Mouse (Mus musculus) liver, embryonic 14.5 days (tissue): ENCODE results near the gene Grin2c.

Experiments
- CTCF ChIP-seq: IDR thresholded peaks from 2 replicates; pipeline ENCODE4 v1.5.1; 2016; ENCODE audit warnings: antibody characterized with exemption, low read depth, control low read depth
- EP300 ChIP-seq: IDR thresholded peaks from 2 replicates; pipeline ENCODE4 v1.6.1; 2016; ENCODE audit warnings: antibody characterized with exemption, low read depth

- TF ChIP-seq CTCF (no peak), EP300 (no peak)
Observed at GRCm38 (mm10) chr11:115200520-115200919, 66.5 kb downstream of the Grin2c start.
